Mouse (Mus musculus) cortical plate, adult 2 months (tissue): ENCODE measurements around the gene Sec14l5.

ENCODE experiments used
- CTCF ChIP-seq: fragments of 200-500 bp; IDR thresholded peaks from 2 replicates; pipeline ENCODE4 v1.5.1; 2011; ENCODE audit warnings: mild to moderate bottlenecking, control low read depth, low read length; ENCODE audit not compliant: insufficient read depth; ENCODE audit errors: extremely low read depth
- POLR2A ChIP-seq: fragments of 200-500 bp; IDR thresholded peaks from 2 replicates; pipeline ENCODE4 v1.6.1; 2011; ENCODE audit warnings: mild to moderate bottlenecking, low read length, control low read depth; ENCODE audit not compliant: insufficient read depth; ENCODE audit errors: extremely low read depth

DNA sequence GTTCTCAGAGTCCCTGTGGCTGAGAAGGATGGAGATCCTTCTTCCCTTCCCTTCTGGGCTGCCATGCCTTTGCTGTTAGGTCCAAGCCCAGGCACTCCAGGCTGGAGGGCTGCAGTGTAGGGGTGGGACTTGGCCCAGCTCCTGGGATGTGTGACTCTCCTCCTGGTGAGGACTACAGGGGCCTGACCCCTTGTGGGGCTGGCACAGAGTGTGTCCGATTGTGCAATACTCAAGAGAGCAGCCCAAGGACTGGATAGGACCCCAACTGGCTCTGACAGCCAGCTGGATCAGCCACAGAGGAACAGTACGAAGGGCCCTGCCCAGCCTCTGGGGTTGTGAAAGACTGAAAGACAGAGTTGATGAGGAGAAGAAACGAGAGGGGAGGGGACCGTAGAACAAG lies 16.1 kb upstream of the Sec14l5 start:
- TF ChIP-seq POLR2A (no peak), CTCF (no peak)
